Mouse (Mus musculus) E14TG2a.4 (cell line): ENCODE results near the gene Clcn2.
"Not testable (repeated sequence)": the region's sequence is repeated elsewhere in the genome, so short reads cannot be mapped to it uniquely, and the experiment has no call there.

ENCODE experiments used
- CTCF ChIP-seq: conservative IDR thresholded peaks from 2 replicates; pipeline ENCODE4 v1.5.1; 2014; ENCODE audit warnings: low read length
- NANOG ChIP-seq: IDR thresholded peaks from 2 replicates; pipeline ENCODE4 v1.6.1; 2014; ENCODE audit warnings: borderline replicate concordance, low read length, mixed read lengths
- POU5F1 ChIP-seq: IDR thresholded peaks from 2 replicates; pipeline ENCODE4 v1.6.1; 2014; ENCODE audit warnings: low read length, borderline replicate concordance

DNA sequence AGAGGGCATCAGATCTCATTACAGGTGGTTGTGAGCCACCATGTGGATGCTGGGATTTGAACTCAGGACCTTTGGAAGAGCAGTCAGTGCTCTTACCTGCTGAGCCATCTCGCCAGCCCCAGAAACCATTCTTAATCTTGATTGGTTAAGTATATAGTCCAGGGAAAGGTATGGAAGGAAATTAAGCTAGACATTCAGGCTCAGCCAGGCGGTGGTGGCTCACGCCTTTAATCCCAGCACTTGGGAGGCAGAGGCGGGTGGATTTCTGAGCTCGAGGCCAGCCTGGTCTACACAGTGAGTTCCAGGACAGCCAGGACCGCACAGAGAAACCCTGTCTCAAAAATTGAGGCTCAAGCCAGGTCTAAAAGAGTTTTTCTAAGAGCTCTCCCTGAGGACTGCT, 49.5 kb downstream of the Clcn2 start, which contains the start of gene Eif4g1:
- TF ChIP-seq CTCF, POU5F1, NANOG: not testable (repeated sequence)
